Mouse (Mus musculus) midbrain, embryonic 16.5 days (tissue): ENCODE measurements around the gene Spata13. TPM values are rescaled to one million over a fixed set of nuclear protein-coding genes. Genes with fewer than 3 reads are reported as not detected.

ENCODE experiments used
- ATAC-seq: fragments of 200-750 bp; cut with Nextera tagmentation; 2 replicates; pipeline ENCODE4 v1.8.0; 2017; ENCODE audit warnings: moderate TSS enrichment
- H3K27ac ChIP-seq: fragments of 300-500 bp; sonication (generic); 2 replicates; pipeline ENCODE4 v1.5.1; 2014; ENCODE audit warnings: mild to moderate bottlenecking, low read length, mixed read lengths
- H3K27me3 ChIP-seq: fragments of 300-500 bp; sonication (generic); 2 replicates; pipeline ENCODE4 v1.6.1; 2014; ENCODE audit warnings: low read depth, low read length, mixed read lengths; ENCODE audit not compliant: control insufficient read depth, insufficient read depth
- H3K36me3 ChIP-seq: fragments of 300-500 bp; sonication (generic); 2 replicates; pipeline ENCODE4 v1.6.1; 2014; ENCODE audit warnings: mild to moderate bottlenecking, low read length, moderate library complexity, mixed read lengths; ENCODE audit not compliant: control insufficient read depth, insufficient read depth
- H3K4me1 ChIP-seq: fragments of 300-500 bp; sonication (generic); 2 replicates; pipeline ENCODE4 v1.6.1; 2014; ENCODE audit warnings: mild to moderate bottlenecking, low read length, mixed read lengths; ENCODE audit not compliant: control insufficient read depth, insufficient read depth
- H3K4me2 ChIP-seq: fragments of 300-500 bp; sonication (generic); 2 replicates; pipeline ENCODE4 v1.6.1; 2014; ENCODE audit warnings: mild to moderate bottlenecking, low read length, mixed read lengths
- H3K4me3 ChIP-seq: fragments of 300-500 bp; sonication (generic); 2 replicates; pipeline ENCODE4 v1.5.1; 2014; ENCODE audit warnings: low read depth, mild to moderate bottlenecking, low read length, moderate library complexity, mixed read lengths
- H3K9ac ChIP-seq: fragments of 300-500 bp; sonication (generic); 2 replicates; pipeline ENCODE4 v1.6.1; 2014; ENCODE audit warnings: low read depth, low read length, mixed read lengths
- H3K9me3 ChIP-seq: fragments of 300-500 bp; sonication (generic); replicated peaks from 2 replicates; pipeline ENCODE4 v1.6.1; 2014; ENCODE audit warnings: mild to moderate bottlenecking, low read length, mixed read lengths; ENCODE audit not compliant: control insufficient read depth, poor library complexity, severe bottlenecking
- WGBS: fragments of 180-500 bp; shearing (Covaris S2); extraction: QIAGEN DNeasy Blood & Tissue Kit; methylation state at CpG from one replicate; pipeline ENCODE4 v1.1.7; 2014; 5-methylcytosine and 5-hydroxymethylcytosine counted together
- polyA plus RNA-seq: library from polyadenylated mRNA; unstranded; fragments of >200 nt; fragmentation: Nextera tagmentation; extraction: Ambion mirVana; gene quantifications from 2 replicates; pipeline ENCODE4 v1.2.1, GENCODE M21; 2015

Gene Spata13
- polyA plus RNA-seq, 1 experiment from 2014 or later: 18.4 TPM

DNA sequence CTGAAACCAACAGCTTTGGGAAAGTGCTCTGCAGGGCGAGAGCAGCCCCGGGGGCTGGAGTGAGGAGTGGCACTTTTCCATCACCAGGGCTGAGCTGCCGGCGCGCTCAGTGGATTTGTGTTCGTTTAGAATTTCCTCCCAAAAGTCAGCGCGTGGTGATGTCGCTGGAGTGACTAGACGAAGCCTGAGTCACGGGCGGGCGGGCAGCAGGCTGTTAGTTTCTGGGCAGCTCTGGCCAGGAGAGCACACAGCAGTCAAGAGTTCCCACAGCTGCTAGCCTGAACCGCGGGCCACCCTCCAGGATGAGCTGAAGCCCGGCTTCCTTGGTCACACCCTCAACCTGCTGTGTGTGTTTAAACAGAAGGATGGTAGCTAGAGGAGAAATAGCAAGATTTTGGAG, 99.0 kb downstream of the Spata13 start:
- Histone ChIP-seq H3K27me3 (no peaks in the 10 kb centered on the region), H3K9ac (peak overlapping the region; percentile 10; the same call in 1 of the 2 replicates), H3K9me3 (no peaks in the 10 kb centered on the region), H3K4me2 (peak overlapping the region; percentile 48), H3K4me1 (peaks cover 18% of the 10 kb centered on the region), H3K36me3 (no peaks in the 10 kb centered on the region), H3K27ac (no peak overlapping the region), H3K4me3 (peak overlapping the region; percentile 13; the same call in 1 of the 2 replicates)
- 9% methylated on average over 16 of the region's 16 CpGs for WGBS
- no peak for ATAC-seq

DNA sequence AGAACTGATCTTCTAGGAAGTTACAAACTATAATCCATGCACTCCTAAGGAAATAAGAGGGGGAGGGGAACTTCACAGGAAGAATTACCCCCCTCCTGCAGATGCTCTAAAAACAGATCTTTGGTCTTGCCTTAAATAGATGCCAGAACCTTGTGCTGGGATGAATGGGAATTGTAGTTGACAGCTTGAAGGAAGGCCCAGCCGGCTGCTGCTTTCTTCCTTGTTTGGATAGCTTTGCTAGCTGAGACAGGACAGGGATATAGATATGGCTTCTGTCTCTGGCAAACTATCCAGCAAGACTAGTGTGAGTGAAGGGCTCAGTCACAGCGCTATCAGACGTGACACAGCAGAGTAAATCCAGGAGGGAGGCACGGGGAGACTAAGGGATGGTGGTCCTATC, 99.9 kb downstream of the Spata13 start:
- no peaks in the 10 kb centered on the region for H3K9me3 ChIP-seq
- peaks cover 18% of the 10 kb centered on the region for H3K4me1 ChIP-seq
- H3K4me3 ChIP-seq: no peak overlapping the region
- WGBS: 54% methylated on average over 4 of the region's 4 CpGs
- H3K9ac ChIP-seq: no peak overlapping the region
- H3K27me3 ChIP-seq: no peaks in the 10 kb centered on the region
- no peaks in the 10 kb centered on the region for H3K36me3 ChIP-seq
- H3K4me2 ChIP-seq: no peak overlapping the region; the same call in 1 of the 2 replicates
- 0 out of 2 replicates have a peak overlapping the region, but pooled peaks have one; percentile 19 for H3K27ac ChIP-seq
- no peak for ATAC-seq

DNA sequence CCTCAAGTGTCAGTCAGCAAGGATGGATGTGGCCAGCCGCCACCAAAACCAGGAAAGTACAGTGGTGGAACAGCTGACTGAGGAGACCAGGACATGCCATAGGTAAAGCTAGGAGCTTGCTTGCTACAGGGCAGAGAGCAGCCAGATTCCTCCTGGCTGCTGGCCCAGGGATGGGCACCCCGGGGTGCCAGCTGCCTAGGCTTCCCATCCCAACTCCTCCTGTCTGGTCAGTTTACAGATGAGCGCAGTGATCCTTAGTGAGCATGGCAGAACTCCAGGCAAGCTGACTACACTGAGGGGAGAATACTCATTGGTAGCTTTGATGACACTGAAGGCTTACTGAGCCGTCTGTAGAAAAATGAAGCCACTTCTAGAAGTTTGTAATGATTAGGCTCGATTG, 101.4 kb downstream of the Spata13 start:
- Histone ChIP-seq H3K27me3 (no peaks in the 10 kb centered on the region), H3K9ac (no peak overlapping the region), H3K4me3 (no peak overlapping the region), H3K27ac (no peak overlapping the region), H3K4me1 (peaks cover 23% of the 10 kb centered on the region), H3K36me3 (no peaks in the 10 kb centered on the region), H3K9me3 (no peaks in the 10 kb centered on the region), H3K4me2 (no peak overlapping the region)
- no peak for ATAC-seq
- 53% methylated on average over 5 of the region's 5 CpGs for WGBS

DNA sequence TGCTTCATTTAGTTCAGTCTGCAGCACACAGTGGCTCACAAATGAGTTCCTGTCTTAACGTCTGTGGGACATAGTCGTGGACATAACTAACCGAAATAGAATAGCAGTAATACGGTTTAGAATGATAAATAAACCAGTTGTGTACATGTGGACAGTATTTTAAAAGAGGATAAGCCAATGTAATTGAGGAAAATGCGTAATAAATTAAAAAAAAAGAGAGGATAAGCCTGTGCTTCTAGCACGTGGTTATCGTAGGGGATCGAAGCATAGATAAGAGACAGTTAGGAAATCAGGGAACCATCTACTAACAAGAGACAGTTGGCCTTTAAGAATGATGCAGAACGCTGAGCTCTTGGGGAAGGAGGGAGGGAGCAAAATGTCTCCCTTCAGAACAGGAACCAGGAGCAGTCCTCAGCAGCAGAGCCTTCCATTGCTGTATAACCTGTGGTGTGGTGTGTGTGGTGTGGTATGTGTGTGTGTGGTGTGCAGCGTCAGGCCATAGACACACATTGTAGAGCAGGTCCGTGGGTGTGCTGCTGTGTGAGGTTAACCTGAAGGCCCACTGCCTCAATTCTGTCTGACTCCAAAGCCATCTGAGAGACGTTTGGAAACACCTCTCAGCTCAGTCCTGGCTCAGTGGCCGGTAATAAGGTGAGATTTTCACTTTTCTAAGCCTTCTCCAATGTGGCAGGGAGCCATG, 102.2 kb downstream of the Spata13 start:
- 55% methylated on average over 13 of the region's 13 CpGs for WGBS
- Histone ChIP-seq H3K27me3 (no peaks in the 10 kb centered on the region), H3K4me1 (peaks cover 29% of the 10 kb centered on the region), H3K4me2 (no peak overlapping the region), H3K36me3 (no peaks in the 10 kb centered on the region), H3K27ac (peak overlapping the region; percentile 66), H3K9me3 (no peaks in the 10 kb centered on the region), H3K4me3 (no peak overlapping the region), H3K9ac (peak overlapping the region; percentile 37; the same call in 1 of the 2 replicates)
- no peak for ATAC-seq

DNA sequence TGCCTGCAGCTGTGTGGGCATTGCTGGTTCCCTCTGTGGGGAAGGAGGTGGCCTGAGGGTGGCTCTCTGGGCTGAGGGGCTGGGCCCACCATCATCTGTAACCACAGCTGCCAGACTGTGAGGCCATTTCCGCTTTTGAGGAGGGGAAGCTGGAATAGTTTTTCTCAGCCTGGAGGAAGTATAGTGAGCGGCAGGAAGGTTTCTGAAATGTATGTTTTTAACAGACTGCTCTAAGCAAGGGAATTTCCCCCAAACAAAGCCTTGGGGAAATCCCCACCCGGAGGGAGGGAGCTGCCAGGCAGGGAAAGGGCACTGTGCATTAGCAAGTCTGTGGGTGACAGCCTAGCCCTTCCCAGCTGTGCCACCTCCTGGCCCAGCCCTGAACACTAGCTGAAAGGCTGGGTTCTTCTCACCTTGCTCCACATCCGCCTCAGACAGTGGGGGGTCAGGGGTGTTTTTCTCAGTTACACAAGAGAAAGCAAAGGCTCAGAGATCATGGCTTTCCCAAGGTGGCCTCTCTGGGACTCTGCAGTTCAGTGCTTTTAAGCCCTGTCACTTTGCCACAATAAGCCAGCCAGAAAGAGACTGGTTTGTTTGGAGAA, 102.9 kb downstream of the Spata13 start:
- Histone ChIP-seq H3K4me3 (no peak overlapping the region), H3K36me3 (no peaks in the 10 kb centered on the region), H3K9ac (peak overlapping the region; percentile 37; the same call in 1 of the 2 replicates), H3K27me3 (no peaks in the 10 kb centered on the region), H3K27ac (peak overlapping the region; percentile 66), H3K4me2 (no peak overlapping the region), H3K9me3 (no peaks in the 10 kb centered on the region), H3K4me1 (peaks cover 31% of the 10 kb centered on the region)
- WGBS: 10% methylated on average over 4 of the region's 4 CpGs
- no peak for ATAC-seq

DNA sequence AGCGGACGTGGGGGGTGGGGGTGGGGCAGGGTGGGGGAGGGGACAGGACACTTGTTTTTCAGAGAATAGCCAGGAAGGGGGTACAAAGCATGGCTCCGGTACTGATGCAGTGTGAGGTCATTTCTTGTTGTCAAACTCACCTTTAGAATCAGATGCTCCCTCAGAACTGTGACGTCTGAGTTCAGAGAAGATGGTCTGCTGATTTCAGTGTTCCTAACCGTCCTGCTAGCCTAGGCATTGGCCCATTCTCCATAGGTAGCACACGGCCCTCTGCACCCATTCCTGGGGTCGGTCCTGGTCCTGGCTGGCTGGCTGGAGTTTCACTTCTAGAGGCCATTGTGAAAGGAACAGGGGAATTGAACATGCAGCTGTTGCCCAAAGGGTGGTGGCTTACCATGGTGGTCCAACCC, 103.4 kb downstream of the Spata13 start:
- Histone ChIP-seq H3K27me3 (no peaks in the 10 kb centered on the region), H3K9ac (no peak overlapping the region), H3K4me2 (no peak overlapping the region), H3K36me3 (no peaks in the 10 kb centered on the region), H3K4me3 (no peak overlapping the region), H3K4me1 (peaks cover 31% of the 10 kb centered on the region), H3K9me3 (no peaks in the 10 kb centered on the region), H3K27ac (peak overlapping the region; percentile 44; the same call in 1 of the 2 replicates)
- no peak for ATAC-seq
- 17% methylated on average over 7 of the region's 7 CpGs for WGBS

DNA sequence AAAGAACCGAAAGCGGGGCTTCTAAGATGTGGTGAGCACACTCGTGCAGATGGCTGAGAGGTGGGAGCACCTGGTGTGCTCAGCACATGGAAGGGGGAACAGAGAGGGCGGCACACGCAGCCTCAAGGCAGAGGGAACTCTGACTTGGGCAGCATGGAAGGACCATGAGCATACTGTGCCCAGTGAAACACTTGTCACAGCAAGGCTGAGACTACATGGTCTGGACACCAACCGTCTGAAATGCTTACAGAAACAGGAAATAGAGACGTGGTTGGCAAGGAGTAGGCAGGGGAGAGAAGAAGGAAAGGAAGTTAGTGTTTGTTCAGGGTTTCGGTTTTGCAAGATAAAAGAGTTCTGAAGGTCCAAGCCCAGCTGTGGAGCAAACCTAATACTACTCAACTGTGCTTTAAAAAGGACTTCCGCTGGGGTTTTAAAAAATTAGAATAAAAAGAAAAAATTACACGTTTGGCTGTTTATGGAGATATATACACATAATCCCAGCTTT, 104.7 kb downstream of the Spata13 start:
- peaks cover 24% of the 10 kb centered on the region for H3K4me1 ChIP-seq
- no peak overlapping the region for H3K9ac ChIP-seq
- no peaks in the 10 kb centered on the region for H3K36me3 ChIP-seq
- WGBS: 67% methylated on average over 10 of the region's 10 CpGs
- no peak overlapping the region for H3K4me3 ChIP-seq
- H3K27ac ChIP-seq: no peak overlapping the region
- no peak overlapping the region for H3K4me2 ChIP-seq
- H3K9me3 ChIP-seq: no peaks in the 10 kb centered on the region
- no peak for ATAC-seq
- no peaks in the 10 kb centered on the region for H3K27me3 ChIP-seq

DNA sequence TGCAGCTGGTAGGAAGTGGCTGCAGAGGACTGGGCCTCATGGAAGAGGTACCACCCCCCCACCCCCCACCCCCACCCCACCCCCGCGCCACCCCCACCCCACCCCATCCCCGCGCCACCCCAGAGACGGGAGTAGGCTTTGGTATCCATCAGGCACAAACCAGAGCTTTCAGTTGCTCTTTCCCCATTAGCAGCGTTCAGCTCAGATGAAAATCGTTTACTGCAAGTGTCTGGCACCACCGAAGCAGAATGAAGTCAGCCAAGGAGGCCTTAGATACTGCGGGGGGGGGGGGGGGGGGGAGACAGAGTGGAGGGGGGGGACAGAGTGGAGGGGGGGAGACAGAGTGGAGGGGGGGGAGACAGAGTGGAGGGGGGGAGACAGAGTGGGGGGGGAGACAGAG, 105.4 kb downstream of the Spata13 start:
- Histone ChIP-seq H3K4me2 (no peak overlapping the region), H3K4me1 (peaks cover 24% of the 10 kb centered on the region), H3K9me3 (no peaks in the 10 kb centered on the region), H3K4me3 (no peak overlapping the region), H3K9ac (no peak overlapping the region), H3K36me3 (no peaks in the 10 kb centered on the region), H3K27me3 (no peaks in the 10 kb centered on the region), H3K27ac (no peak overlapping the region)
- whole genome bisulfite sequencing: 5% methylated on average over 4 of the region's 9 CpGs
- no peak for ATAC-seq

DNA sequence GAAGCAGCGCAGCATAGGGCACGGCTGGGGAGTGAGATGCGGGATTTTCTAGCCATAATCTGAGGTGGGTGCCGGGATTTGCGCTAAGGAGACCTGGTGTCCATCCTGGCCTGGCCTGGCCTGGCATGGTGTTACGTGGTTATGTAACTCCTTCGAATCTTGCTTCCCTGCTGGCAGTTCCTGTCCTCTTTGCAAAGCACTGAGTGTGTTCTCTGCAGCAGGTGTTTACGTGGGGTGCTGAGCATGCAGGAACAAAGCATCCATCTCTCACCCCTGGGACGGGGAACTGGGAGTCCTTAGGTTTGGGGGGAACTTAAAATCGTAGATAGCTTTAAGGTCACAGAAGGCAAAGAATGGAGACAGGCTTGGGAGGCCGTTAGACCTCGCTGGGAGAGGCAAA, 105.8 kb downstream of the Spata13 start:
- ATAC-seq: no peak
- Histone ChIP-seq H3K4me2 (no peak overlapping the region), H3K4me3 (no peak overlapping the region), H3K4me1 (peaks cover 24% of the 10 kb centered on the region), H3K36me3 (no peaks in the 10 kb centered on the region), H3K9ac (no peak overlapping the region), H3K9me3 (no peaks in the 10 kb centered on the region), H3K27me3 (no peaks in the 10 kb centered on the region), H3K27ac (no peak overlapping the region)
- 72% methylated on average over 12 of the region's 12 CpGs for WGBS
